8 mouse cellular contexts compared by ENCODE assay signal in genomic region chr12:101958556-101958955, GRCm38 (mm10). TPM values are rescaled to one million over a fixed set of nuclear protein-coding genes. Genes with fewer than 3 reads are reported as not detected.
DNase-seq lines count a peak whose midpoint lies in the region; ATAC-seq lines count a peak whose summit lies in the region.

No protein-coding gene starts in this region.

- H3K9ac ChIP-seq in lung, embryonic 15.5 days = 0 out of 2 replicates have a peak overlapping the region, but pooled peaks have one; percentile 22
- H3K9ac ChIP-seq in forebrain, embryonic 11.5 days (ENCODE audit: low read length) = no peak overlapping the region
- H3K9ac ChIP-seq in limb, embryonic 13.5 days = peak overlapping the region; percentile 45
- no peak overlapping the region for H3K9ac ChIP-seq in neural tube, embryonic 15.5 days (replicated peaks)

- no peak for ATAC-seq in lung, embryonic 15.5 days (ENCODE audit: borderline replicate concordance, extremely low read depth, low FRiP score, low TSS enrichment)
- ATAC-seq in forebrain, embryonic 11.5 days (replicated peaks; ENCODE audit: low FRiP score) = peak; percentile 18
- no peak for ATAC-seq in limb, embryonic 13.5 days (ENCODE audit: low FRiP score, low read depth)
- ATAC-seq in neural tube, embryonic 15.5 days (ENCODE audit: low FRiP score) = peak; percentile 9; the same call in 1 of the 2 replicates

- no peaks in the 10 kb centered on the region for H3K27me3 ChIP-seq in lung, embryonic 15.5 days
- H3K27me3 ChIP-seq in forebrain, embryonic 11.5 days (ENCODE audit: control insufficient read depth, insufficient read depth, low read length) = no peaks in the 10 kb centered on the region
- H3K27me3 ChIP-seq in limb, embryonic 13.5 days = no peaks in the 10 kb centered on the region
- H3K27me3 ChIP-seq in neural tube, embryonic 15.5 days (replicated peaks) = no peaks in the 10 kb centered on the region

- no peaks in the 10 kb centered on the region for H3K9me3 ChIP-seq in lung, embryonic 15.5 days
- H3K9me3 ChIP-seq in forebrain, embryonic 11.5 days (ENCODE audit: control insufficient read depth, low read length) = no peaks in the 10 kb centered on the region
- no peaks in the 10 kb centered on the region for H3K9me3 ChIP-seq in limb, embryonic 13.5 days
- H3K9me3 ChIP-seq in neural tube, embryonic 15.5 days (replicated peaks) = no peaks in the 10 kb centered on the region

- peak overlapping the region; percentile 52 for H3K4me2 ChIP-seq in lung, embryonic 15.5 days
- peak overlapping the region; percentile 45 for H3K4me2 ChIP-seq in forebrain, embryonic 11.5 days (ENCODE audit: low read depth, low read length, severe bottlenecking)
- peak overlapping the region; percentile 52 for H3K4me2 ChIP-seq in limb, embryonic 13.5 days (replicated peaks)
- peak overlapping the region; percentile 68 for H3K4me2 ChIP-seq in neural tube, embryonic 15.5 days

- H3K4me3 ChIP-seq in lung, embryonic 15.5 days = peak overlapping the region; percentile 94
- peak overlapping the region; percentile 70 for H3K4me3 ChIP-seq in forebrain, embryonic 11.5 days (ENCODE audit: low read depth, low read length)
- H3K4me3 ChIP-seq in limb, embryonic 13.5 days = peak overlapping the region; percentile 80
- H3K4me3 ChIP-seq in neural tube, embryonic 15.5 days (replicated peaks) = peak overlapping the region; percentile 91

- 28% methylated on average over 9 of the region's 9 CpGs for WGBS in lung, embryonic 15.5 days
- WGBS in forebrain, embryonic 11.5 days = 56% methylated on average over 9 of the region's 9 CpGs
- 51% methylated on average over 9 of the region's 9 CpGs for WGBS in limb, embryonic 13.5 days
- 58% methylated on average over 9 of the region's 9 CpGs for WGBS in neural tube, embryonic 15.5 days

- peaks cover 17% of the 10 kb centered on the region for H3K4me1 ChIP-seq in lung, embryonic 15.5 days
- H3K4me1 ChIP-seq in forebrain, embryonic 11.5 days (replicated peaks; ENCODE audit: control insufficient read depth, insufficient read depth, low read length) = 0 out of 2 replicates have a peak, but pooled peaks cover 2% of the 10 kb centered on the region
- peaks cover 12% of the 10 kb centered on the region for H3K4me1 ChIP-seq in limb, embryonic 13.5 days
- peaks cover 16% of the 10 kb centered on the region for H3K4me1 ChIP-seq in neural tube, embryonic 15.5 days

- peak overlapping the region; percentile 41; the same call in 1 of the 2 replicates for H3K27ac ChIP-seq in lung, embryonic 15.5 days
- H3K27ac ChIP-seq in forebrain, embryonic 11.5 days (ENCODE audit: low read depth, low read length) = no peak overlapping the region
- H3K27ac ChIP-seq in limb, embryonic 13.5 days = 0 out of 2 replicates have a peak overlapping the region, but pooled peaks have one; percentile 3
- H3K27ac ChIP-seq in neural tube, embryonic 15.5 days (replicated peaks) = no peak overlapping the region

- no peak for DNase-seq in lung, postnatal 25 days (ENCODE audit: low spot score)
- no peak for DNase-seq in forebrain, embryonic 11.5 days (ENCODE audit: low spot score)
- DNase-seq in urinary bladder, postnatal 10 days (ENCODE audit: low spot score) = no peak
- DNase-seq in layer of hippocampus, postnatal 10 days (ENCODE audit: low spot score in 2 of 2) = no peak
- no peak for DNase-seq in testis, postnatal 14 days (ENCODE audit: low spot score)

- no peaks in the 10 kb centered on the region for H3K36me3 ChIP-seq in lung, embryonic 15.5 days
- H3K36me3 ChIP-seq in forebrain, embryonic 11.5 days (ENCODE audit: control insufficient read depth, insufficient read depth, low read length) = no peaks in the 10 kb centered on the region
- no peaks in the 10 kb centered on the region for H3K36me3 ChIP-seq in limb, embryonic 13.5 days
- no peaks in the 10 kb centered on the region for H3K36me3 ChIP-seq in neural tube, embryonic 15.5 days

RNA-seq across cellular contexts. Expression of gene Atxn3, which starts 0.5 kb away (rescaled TPM):
- polyA plus RNA-seq in lung, embryonic 15.5 days (2015; fragmentation: Nextera tagmentation; extraction: Ambion mirVana) = 12.7 and 13.5 TPM in 2 replicates
- 15.6 and 18.5 TPM in 2 replicates for polyA plus RNA-seq in forebrain, embryonic 11.5 days (2014; fragmentation: Nextera tagmentation; extraction: Ambion mirVana)
- polyA plus RNA-seq in limb, embryonic 13.5 days (2015; fragmentation: Nextera tagmentation; extraction: Ambion mirVana) = 9.8 and 10.1 TPM in 2 replicates
- polyA plus RNA-seq in neural tube, embryonic 15.5 days (2015; fragmentation: Nextera tagmentation; extraction: Ambion mirVana) = 9.8 and 12.5 TPM in 2 replicates
- total RNA-seq in layer of hippocampus, postnatal 10 days (2021) = 10 to 100 TPM; 20.4 to 21.9 TPM

RNA-seq across cellular contexts. Expression of gene Cpsf2, which starts 17.2 kb away (rescaled TPM):
- 27.7 and 28.0 TPM in 2 replicates for polyA plus RNA-seq in lung, embryonic 15.5 days (2015; fragmentation: Nextera tagmentation; extraction: Ambion mirVana)
- 45.0 and 46.1 TPM in 2 replicates for polyA plus RNA-seq in forebrain, embryonic 11.5 days (2014; fragmentation: Nextera tagmentation; extraction: Ambion mirVana)
- polyA plus RNA-seq in limb, embryonic 13.5 days (2015; fragmentation: Nextera tagmentation; extraction: Ambion mirVana) = 30.6 and 31.4 TPM in 2 replicates
- polyA plus RNA-seq in neural tube, embryonic 15.5 days (2015; fragmentation: Nextera tagmentation; extraction: Ambion mirVana) = 28.9 and 29.0 TPM in 2 replicates
- total RNA-seq in layer of hippocampus, postnatal 10 days (2021) = 10 to 100 TPM; 35.9 to 36.7 TPM

RNA-seq across cellular contexts. Expression of gene Trip11, which starts 45.5 kb away (rescaled TPM):
- polyA plus RNA-seq in lung, embryonic 15.5 days (2015; fragmentation: Nextera tagmentation; extraction: Ambion mirVana) = 29.8 and 32.4 TPM in 2 replicates
- 16.7 and 16.9 TPM in 2 replicates for polyA plus RNA-seq in forebrain, embryonic 11.5 days (2014; fragmentation: Nextera tagmentation; extraction: Ambion mirVana)
- 29.7 and 33.4 TPM in 2 replicates for polyA plus RNA-seq in limb, embryonic 13.5 days (2015; fragmentation: Nextera tagmentation; extraction: Ambion mirVana)
- polyA plus RNA-seq in neural tube, embryonic 15.5 days (2015; fragmentation: Nextera tagmentation; extraction: Ambion mirVana) = 23.8 and 25.0 TPM in 2 replicates
- 10 to 100 TPM; 25.0 to 25.9 TPM for total RNA-seq in layer of hippocampus, postnatal 10 days (2021)

Comparison
In these comparisons a context has a peak if more than half of its experiments do, and no peak if none do; other contexts are left out.
1. ATAC-seq: peak in forebrain, embryonic 11.5 days (single experiment) and neural tube, embryonic 15.5 days (single experiment); none in lung, embryonic 15.5 days (single experiment) and limb, embryonic 13.5 days (single experiment).
2. H3K27ac ChIP-seq: peak in lung, embryonic 15.5 days (single experiment) and limb, embryonic 13.5 days (single experiment); none in forebrain, embryonic 11.5 days (single experiment) and neural tube, embryonic 15.5 days (single experiment).
3. H3K9ac ChIP-seq: peak in lung, embryonic 15.5 days (single experiment) and limb, embryonic 13.5 days (single experiment); none in forebrain, embryonic 11.5 days (single experiment) and neural tube, embryonic 15.5 days (single experiment).
4. Peak in every context shown above with its lines, with median percentiles within 50 percentile points of each other: H3K4me2 ChIP-seq and H3K4me3 ChIP-seq.